Mouse (Mus musculus) thymus, postnatal 10 days (tissue): ENCODE measurements around the gene Armc10.
"Not testable (repeated sequence)": the region's sequence is repeated elsewhere in the genome, so short reads cannot be mapped to it uniquely, and the experiment has no call there.

Experiments used
- DNase-seq, 2 experiments: peaks; one replicate each; pipeline ENCODE4 v3.0.0; 2021; ENCODE audit warnings: low spot score in 2 of 2

Gene Armc10

DNA sequence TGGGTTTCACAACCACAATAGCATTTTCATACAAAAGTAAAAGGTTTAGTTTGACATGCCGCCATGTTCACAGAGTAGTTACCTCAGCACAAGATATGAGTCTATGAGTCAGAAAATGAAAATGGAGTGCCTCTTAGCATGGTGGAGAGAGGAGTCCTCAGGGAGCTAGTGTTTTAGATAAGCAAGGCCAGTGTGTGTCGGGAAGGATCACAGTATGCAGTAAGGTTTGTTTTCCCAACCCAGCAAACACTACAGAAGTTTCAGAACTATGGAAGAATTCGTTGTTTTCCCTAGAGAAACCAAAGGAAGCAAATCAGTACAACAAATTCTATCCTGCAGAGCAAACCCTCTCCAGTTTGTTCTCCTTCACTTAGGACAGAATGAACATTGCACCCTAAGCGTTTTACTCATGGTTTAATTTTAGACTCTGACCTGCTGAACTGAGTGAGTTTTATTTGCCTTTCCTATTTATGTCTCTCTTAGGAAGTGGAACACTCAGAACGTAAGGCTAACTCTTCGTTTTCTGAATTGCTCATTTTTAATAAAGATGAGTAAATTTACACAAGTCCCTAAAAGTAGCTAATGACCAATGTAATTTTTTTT, 57.4 kb downstream of the Armc10 start:
- DNase-seq = no peak

DNA sequence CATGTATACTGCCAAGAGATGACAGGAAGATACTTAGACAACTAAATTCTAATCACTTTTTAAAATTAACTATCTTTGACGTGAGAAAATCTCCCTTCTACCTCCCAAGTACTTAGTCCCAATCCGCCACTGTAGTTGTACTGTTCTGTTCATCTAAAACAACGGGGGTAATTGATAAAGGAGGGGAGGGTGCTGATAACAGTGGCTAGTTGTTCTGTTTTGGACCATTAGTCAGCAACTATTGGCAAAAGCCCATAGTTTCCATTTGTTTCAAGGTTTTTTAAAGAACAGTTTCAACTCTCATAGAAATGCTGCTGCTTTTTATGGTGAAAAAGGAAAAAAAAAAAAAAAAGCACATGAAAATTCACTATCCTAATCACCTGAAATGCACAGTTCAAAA, 58.1 kb downstream of the Armc10 start:
- no peak for DNase-seq

GRCm38 (mm10) chr5:21706546-21706945, 60.9 kb downstream of the Armc10 start:
- no peak for DNase-seq

GRCm38 (mm10) chr5:21708011-21708410, 62.4 kb downstream of the Armc10 start:
- DNase-seq = not testable (repeated sequence)
